8 mouse cellular contexts compared by ENCODE assay signal in the genomic region with DNA sequence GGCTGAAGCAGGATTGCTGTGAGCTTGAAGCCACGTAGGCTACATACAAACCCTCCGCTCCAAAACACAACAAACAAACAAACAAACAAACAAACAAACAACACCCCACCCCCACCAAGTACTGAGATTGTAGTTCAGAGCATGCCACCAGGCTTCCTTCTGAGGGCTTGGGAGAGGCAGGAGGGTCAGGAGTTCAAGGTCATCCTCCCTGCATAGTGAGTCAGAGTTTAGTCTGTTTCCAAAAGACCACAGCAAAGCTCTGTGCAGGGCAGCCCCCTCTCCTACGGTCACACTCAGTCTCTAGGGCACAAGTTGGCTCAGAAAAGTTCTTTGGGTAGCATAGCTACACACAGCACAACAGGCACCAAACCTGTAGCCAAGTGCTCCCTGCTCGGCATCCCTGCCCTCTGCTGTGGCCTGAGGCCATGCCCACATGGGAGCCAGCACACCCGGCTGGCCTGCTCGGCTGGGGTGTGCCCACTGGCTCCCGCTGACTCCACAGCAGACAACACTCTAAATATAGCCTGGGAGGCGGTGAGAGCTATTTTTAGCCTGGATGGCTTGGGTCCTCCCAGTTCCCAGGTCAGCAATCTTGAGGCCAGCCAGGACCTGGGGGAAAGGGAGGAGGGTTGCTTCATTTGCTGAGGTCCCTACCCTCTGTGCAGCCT. TPM values are rescaled to one million over a fixed set of nuclear protein-coding genes. Genes with fewer than 3 reads are reported as not detected.
DNase-seq lines count a peak whose midpoint lies in the region; ATAC-seq and TF ChIP-seq lines count a peak whose summit lies in the region.

No protein-coding gene starts in this region.

- no peak overlapping the region for H3K4me3 ChIP-seq in brown adipose tissue, adult 24 weeks (ENCODE audit: insufficient read depth, low read depth, low read length)

- H3K27me3 ChIP-seq in Patski, result no peaks in the 10 kb centered on the region

- peak; percentile 77 for ATAC-seq in Patski
- ATAC-seq in erythroid progenitor cell, adult 5-6 weeks (replicated peaks; ENCODE audit: low FRiP score, poor library complexity, severe bottlenecking), result no peak

- CTCF ChIA-PET in Patski (lab: Charles Lee), result interaction anchor here (1.0 to 2.9 kb wide), 3 partner anchors 10 to 21 kb away, joined by 4 to 18 read pairs (median 14); a partner anchor contains a TSS

- H3K4me1 ChIP-seq in brown adipose tissue, adult 24 weeks (ENCODE audit: control insufficient read depth, insufficient read depth, insufficient read length, low read length), result peaks cover 20% of the 10 kb centered on the region

- H3K27ac ChIP-seq in brown adipose tissue, adult 24 weeks (replicated peaks; ENCODE audit: low read depth, low read length), result peak overlapping the region; percentile 48; the same call in 1 of the 2 replicates

- no peak for DNase-seq in Patski (ENCODE audit: low read depth, low spot score)
- DNase-seq in heart, adult 9 months (ENCODE audit: low spot score in 2 of 2), result peak; percentile 86 to 89
- peak; percentile 85 to 89 for DNase-seq in kidney, adult 8-10 months
- DNase-seq in lung, postnatal 14 days, result peak; percentile 67
- peak; percentile 80 for DNase-seq in testis, postnatal 14 days (ENCODE audit: low spot score)
- no peak for DNase-seq in layer of hippocampus, postnatal 10 days (ENCODE audit: low spot score in 2 of 2)

- no peak for TF ChIP-seq CTCF in Patski (IDR thresholded peaks at IDR 0.05)

- POLR2A ChIA-PET in Patski (lab: Charles Lee), result interaction anchor here (0.9 to 1.8 kb wide), 4 partner anchors 8 to 20 kb away, joined by 3 to 7 read pairs (median 6); a partner anchor contains a TSS

- in situ Hi-C loops in Patski (cut with MboI; ENCODE audit: low pct_unique_long_range_greater_than_20kb), result no loop called here

RNA-seq across cellular contexts. Expression of a gene that starts 10.6 kb away (rescaled TPM):
- 53.8 TPM for polyA plus RNA-seq in Patski (2021)
- 7.2 and 10.3 TPM in 2 replicates for polyA plus RNA-seq in brown adipose tissue, adult 24 weeks (2012; ENCODE audit: insufficient read depth, insufficient read length, missing spikeins)
- 10 to 100 TPM; 12.1 to 14.4 TPM for total RNA-seq in layer of hippocampus, postnatal 10 days (2021)
- 1.3 and 1.8 TPM in 2 replicates for total RNA-seq in erythroid progenitor cell, adult 5-6 weeks (2015; ENCODE audit: low replicate concordance)
- total RNA-seq in erythroid progenitor cell, adult 5-6 weeks (2017; ENCODE audit: low replicate concordance), result 3.6 and 9.2 TPM in 2 replicates

RNA-seq across cellular contexts. Expression of a gene that starts 22.4 kb away (rescaled TPM):
- 24.7 TPM for polyA plus RNA-seq in Patski (2021)
- polyA plus RNA-seq in brown adipose tissue, adult 24 weeks (2012; ENCODE audit: insufficient read depth, insufficient read length, missing spikeins), result 1.9 and 4.9 TPM in 2 replicates
- 10 to 100 TPM; 23.1 to 26.2 TPM for total RNA-seq in layer of hippocampus, postnatal 10 days (2021)
- total RNA-seq in erythroid progenitor cell, adult 5-6 weeks (2015; ENCODE audit: low replicate concordance), result 0.36 and 1.3 TPM in 2 replicates
- 7.3 and 9.0 TPM in 2 replicates for total RNA-seq in erythroid progenitor cell, adult 5-6 weeks (2017; ENCODE audit: low replicate concordance)

RNA-seq across cellular contexts. Expression of a gene that starts 39.7 kb away (rescaled TPM):
- polyA plus RNA-seq in Patski (2021), result 253 TPM
- 319 and 342 TPM in 2 replicates for polyA plus RNA-seq in brown adipose tissue, adult 24 weeks (2012; ENCODE audit: insufficient read depth, insufficient read length, missing spikeins)
- total RNA-seq in layer of hippocampus, postnatal 10 days (2021), result 100 to 1,000 TPM; 157 to 172 TPM
- total RNA-seq in erythroid progenitor cell, adult 5-6 weeks (2015; ENCODE audit: low replicate concordance), result 17.6 and 32.1 TPM in 2 replicates
- 3.7 and 7.6 TPM in 2 replicates for total RNA-seq in erythroid progenitor cell, adult 5-6 weeks (2017; ENCODE audit: low replicate concordance)

Comparison
In these comparisons a context has a peak if more than half of its experiments do, and no peak if none do; other contexts are left out.
1. DNase-seq: peak in heart, adult 9 months (2 of 2), kidney, adult 8-10 months (2 of 2), lung, postnatal 14 days (single experiment) and testis, postnatal 14 days (single experiment); none in Patski (single experiment) and layer of hippocampus, postnatal 10 days (0 of 2).
2. RNA of a gene that starts 39.7 kb away (total RNA-seq): 157 to 172 TPM in layer of hippocampus, postnatal 10 days; 3.7 to 32.1 TPM in erythroid progenitor cell, adult 5-6 weeks; every median in the first group is over 4 times any median in the second.